Mouse (Mus musculus) MN1 (cell line): Measurements from ENCODE around the gene Prtg.

Source experiments
- DNase-seq: peaks from one replicate; pipeline ENCODE4 v3.0.0-alpha.2; 2016; ENCODE audit warnings: low spot score

Gene Prtg

DNA sequence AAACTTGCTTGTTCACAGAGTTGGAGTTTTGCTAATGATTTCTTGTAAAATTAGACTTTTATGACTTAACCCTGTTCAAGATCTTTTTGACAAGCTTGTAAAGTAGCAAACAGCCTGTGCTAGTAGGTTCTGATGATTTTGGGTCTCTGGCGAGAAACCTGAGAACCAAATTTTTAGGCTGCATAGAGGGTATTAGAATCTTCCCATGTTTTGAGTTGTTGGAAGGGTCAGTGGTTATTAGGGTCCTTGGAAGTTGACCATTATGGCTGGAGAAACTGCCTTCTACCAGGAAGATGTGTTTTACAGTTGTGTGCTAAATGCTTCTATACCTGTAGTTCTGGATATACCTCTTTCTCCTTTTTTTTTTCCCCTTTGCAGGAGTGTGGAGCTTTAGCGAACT, 2.4 kb downstream of the Prtg start:
- DNase-seq: no peak

DNA sequence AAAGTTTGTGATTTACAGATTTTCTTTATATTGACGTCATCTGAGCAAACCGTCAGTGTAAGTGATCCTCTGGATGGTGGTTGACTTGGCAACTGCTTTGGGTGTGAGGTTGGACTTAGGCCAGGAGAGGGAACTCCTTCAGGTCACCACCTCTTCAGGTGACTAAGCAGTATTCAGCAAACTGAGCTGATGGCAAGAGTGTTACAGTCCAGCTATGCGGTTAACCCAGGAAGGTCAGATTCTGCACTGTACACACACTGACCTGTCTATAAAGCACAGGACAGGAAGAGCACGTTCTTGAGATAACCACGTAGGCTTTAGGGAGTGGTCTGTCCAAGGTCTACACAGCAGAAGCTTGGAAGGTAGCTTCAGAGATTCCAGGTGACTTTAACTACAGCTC, 3.9 kb downstream of the Prtg start:
- DNase-seq: no peak

DNA sequence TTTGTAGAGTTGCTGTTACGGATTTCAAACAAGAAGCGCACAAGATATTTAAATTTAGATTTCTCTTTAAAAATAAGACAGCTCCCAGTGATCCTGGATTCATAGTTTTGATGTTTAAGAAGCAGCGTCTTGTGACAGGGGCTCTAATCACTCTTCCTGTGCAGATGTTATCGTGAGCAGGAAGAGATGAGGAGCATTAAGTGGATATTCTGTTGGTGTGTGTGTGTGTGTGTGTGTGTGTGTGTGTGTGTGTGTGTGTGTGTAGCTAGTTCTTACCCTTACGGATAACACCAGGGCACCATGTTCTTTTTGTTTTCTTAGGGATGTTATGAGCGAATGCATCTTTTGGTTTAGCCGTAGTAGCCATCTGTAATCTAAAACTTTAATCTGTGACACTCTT, 5.4 kb downstream of the Prtg start:
- no peak for DNase-seq

DNA sequence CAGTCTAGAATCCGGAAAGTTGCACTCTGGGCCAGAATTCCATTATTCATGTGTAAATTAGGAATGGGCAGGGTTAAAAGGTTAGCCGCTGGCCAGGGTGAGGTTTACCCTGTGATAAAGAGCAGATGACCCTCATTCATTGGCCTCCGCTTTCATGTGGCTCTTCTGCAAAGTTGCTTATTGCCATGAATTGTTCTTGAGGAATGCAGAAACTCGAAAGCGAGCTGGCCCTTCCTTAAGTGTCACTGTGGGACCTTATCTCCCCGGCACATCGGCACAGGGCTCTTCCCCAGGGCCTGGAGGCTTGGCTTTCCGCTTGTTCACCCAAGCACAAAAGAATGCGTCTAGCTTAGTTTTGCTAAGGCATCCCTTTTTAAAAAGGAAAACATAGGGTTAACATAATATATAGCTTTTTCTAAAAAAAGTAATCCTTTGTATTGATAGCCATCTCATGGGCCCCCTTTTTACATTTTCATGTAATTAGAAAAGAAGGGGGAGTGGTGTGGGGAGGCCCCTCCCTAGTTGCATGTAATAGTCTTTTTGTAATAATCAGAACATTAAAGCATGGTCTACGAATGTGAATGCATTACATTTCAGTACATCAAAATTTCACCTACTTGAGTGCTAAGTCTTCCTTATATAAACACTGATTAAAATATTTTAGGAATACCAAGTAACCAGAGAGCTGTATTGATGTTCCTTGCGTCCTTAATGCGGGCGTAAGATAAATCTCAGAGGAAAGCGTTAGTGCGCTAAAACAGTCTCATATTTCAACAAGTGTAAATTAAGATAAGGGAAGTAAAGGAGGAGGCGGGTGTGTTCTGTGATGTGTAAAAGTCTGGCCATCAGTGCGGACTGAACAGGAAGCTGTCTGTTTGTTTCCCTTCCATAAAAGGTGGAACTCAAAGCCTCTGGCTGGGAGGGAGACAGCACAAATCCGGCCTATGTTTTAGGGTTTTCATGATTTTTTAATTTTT, 6.2 kb downstream of the Prtg start:
- peak; percentile 74 for DNase-seq

DNA sequence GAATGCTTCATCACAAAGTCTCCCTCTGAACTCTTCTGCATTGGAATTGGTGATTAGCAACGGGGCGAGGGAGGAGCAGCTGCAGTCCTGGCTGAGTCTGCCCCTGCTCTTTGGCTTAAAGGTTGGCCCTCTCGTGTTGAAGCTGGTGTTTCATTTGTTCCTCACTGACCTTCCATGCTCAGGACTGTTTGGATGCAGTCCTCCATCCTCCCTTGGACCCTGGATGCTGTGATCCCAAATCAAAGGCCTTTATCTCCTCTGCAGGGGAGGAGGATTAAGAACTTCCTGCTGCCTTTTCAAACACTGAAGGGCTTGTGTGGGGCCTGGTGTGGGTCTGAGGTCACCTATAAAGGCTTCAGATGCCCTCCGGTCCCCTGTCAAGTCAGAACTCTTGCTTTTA, 18.8 kb downstream of the Prtg start:
- no peak for DNase-seq

DNA sequence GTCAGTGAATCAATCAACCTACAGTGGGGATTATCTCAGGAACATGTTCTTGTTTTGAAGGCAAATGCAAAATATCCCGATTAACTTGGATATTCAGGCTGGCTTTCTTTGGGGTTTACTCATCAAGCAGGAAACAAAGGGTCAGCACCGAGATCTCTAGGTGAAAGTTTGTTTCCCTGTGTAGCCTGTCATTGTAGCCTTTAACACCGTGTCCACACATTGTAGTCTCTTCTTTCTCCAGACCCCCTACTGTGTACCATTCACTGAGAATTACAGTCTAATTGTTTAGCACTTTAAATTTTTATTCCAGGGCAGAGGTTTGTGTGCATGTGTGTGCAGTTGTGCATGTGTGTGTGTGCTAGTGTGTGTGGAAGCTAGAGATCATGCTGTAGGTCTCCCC, 19.3 kb downstream of the Prtg start:
- no peak for DNase-seq

DNA sequence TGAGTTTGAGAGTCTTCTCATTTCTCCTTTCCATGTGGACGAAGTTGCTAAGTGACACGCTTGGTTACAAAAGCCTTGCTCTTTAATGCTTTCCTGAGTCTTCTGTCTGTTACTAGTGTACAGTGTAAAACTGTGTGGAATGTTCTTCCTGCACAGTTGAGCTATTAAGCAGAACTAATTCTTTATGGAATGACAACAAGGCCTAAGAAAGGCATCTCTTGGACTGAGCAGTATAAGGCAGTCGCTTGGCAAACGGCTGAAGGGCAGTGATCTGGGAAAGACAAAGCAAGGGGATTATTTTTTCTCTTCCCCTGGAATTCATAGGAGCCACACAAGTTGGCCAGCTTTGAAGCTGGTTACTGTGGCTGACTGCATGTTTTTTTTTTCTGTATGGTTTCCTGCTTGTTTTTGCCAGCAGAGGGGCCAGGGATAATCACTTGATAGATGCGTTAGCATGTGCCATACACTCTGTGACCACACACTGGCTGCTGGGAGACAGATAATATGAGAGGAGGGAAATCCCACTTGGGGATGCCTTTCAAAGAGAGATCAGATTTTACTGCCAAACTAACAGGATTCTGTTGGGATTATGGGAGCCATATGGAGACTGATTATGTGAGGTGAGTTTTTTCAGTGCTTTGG, 22.1 kb downstream of the Prtg start:
- no peak for DNase-seq

DNA sequence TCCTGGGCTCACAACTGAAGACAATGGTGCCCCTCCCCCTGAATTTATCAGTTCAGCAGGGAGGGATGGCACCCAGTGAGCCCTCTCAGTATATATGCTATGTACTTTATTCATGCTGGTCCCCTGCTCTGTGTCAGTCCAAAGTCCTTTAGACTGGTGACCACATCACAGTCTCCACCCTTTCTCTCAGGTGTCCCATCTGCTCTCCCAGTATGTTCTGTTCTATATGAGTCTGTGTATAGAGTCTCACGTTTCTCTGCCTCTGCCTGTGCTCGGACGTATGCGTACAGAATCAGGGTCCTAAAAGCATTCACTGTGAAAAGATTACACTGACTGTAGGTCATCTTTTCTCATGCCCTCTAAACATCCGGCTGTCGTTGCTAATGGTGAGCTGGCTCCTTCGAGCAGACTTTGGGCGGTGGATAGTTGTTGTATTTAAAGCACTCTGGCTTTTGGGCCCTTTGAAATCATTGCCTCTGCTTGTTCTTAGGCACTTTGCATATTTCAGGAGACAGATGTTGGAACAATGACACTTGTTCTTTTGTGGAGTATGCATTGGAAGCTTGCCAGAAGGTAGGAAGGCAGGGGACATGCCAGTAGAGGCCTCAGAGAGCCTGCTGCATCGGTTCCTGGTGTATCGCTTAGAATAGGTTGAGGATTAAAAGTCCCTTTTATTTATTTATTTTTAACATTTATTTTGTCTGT, 27.5 kb downstream of the Prtg start:
- DNase-seq: no peak

DNA sequence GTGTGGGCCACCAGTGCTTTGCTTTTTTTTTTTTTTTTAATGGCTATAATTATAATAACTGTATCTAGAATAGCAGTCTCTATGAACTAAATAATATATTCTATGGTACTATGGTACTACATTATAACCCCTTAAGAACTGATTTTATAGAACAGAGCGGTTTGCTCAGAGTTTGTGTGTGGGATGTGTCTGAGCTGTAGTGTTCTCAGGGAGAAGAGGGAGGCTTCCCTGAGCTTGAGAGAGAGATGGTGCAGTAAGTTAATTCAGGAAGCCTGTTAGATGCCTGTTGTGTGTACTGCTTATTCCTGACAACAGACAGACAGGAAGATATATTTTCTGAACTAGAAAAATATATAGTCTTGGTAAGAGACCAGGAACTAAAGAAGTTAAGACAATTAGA, 28.3 kb downstream of the Prtg start:
- DNase-seq: no peak

DNA sequence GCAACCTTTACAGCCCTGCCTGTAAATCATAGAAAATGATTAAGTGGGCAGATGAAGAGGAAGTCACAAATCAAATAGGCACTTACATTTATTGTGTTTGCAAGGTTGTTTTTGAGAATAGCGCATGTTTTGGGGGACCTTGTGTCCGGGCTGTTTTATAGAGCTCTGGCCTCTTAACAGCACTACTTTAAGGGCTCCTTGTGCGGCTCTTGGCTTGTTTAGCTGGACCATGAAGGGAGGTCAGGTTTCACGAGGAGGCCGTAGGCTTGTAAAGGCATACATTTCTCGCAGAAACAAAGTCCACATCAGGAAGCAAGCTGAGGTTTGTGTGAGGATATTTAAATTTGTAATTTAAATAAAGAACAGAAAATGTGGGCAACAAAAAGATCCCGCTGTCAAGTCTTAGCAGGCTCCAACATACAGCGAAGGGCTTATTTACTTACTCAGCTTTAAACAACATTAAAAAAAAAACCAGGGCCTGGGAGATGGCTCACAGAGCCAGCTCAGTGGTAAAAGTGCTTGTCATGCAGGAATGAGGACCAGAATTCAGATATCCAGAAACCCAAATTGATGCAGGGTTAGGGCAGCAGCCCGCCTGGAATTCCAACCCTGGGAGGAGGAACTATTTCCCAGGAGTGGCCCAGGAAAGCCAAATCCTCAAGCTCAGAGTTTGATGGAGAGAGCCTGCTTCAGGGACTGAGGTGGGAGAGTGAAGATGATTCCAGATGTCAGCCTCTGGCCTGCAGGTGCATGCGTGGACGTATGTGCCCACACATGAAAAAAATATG, 30.2 kb downstream of the Prtg start:
- DNase-seq: peak; percentile 18

DNA sequence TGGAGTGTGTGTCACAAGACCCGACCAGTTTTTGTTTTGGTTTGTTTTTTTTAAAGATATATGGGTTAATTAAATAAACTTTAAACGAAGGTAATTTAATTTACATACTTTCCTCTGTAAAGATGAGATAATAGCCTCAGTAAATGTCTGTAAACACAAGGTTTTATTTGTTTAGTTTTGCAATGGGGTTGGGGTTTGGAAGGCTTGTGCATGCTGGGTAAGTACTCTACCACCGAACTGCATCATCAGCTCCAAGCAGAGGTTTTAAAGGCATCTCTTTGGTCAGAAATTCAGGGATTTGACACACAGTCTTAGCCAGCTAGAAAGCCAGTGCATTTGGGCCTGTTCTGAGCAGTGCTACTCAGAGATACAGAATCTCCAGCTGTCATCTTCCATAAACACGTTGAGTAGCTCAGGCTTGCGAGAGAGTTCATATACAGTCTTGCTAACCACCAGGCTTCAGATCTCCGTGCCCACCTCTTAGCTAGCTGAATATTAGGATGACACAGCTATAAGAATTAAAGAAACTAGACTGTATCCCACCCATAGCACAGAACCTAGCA, 31.0 kb downstream of the Prtg start:
- DNase-seq: peak; percentile 30

DNA sequence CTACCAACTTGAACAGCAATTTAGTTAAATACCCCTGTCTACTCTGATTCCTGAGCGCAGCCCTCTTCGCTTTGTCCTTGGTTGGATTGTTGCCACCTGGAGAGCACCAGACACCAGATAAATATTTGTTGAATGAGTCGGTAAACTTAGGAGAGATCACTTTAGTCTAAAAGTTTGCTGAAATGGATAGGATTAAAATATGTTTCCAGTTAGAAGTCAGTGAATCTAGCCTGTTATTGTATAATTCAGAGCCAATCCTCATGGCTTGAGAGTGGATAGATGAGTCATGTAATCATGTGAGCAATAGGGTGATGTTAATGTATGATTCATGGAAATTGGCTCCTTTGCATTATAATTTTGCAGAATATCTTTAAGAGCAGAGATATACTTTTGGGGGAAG, 31.6 kb downstream of the Prtg start:
- DNase-seq: peak; percentile 49

DNA sequence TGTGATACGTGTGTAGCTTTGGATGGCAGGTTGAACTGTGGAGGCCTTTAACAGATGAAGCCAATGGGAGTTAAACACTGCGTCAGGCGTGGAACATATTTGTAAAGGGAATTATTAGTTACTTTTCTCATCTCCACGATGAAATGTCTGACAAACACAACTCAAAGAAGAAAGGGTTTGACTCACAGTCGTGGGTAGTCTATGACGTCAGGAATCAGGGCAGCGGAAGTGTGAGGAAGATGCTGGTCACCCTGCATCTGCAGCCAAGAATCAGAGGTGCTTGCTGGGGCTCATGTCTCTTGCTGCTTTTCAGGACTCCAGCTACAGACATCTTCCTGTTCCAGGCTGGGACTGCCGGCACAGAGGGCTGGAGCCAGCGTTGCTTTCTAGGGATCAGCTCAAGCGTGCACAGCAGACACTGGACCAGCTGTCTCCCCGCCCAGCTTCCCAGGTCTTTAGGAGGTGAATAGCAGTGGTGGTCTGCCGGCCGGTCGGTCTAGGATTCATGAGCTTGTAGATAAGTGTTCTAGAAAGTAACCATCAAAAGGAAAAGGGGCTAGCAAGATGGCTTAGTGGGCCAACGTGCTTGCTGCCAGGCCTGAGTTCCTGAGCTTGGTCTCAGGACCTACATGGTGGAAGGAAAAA, 32.8 kb downstream of the Prtg start:
- DNase-seq: no peak

DNA sequence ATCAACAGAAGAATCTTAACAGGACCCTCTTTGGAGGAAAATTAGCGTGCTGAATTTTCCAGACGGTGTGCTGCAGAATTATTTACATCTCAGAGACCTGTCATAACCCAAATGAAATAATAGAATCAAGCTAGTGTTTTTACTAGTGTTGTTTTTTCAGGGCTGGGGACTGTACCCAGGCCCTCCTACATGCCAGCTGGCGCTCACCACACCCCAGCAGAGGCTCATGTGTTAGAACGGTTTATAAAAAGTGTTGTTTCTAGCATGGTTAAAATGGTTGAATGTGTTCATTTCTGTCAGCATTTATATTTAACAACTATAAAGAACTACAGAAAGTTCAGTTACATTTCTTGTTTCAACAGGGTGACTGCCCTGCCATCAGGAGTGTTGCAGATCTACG, 37.8 kb downstream of the Prtg start:
- no peak for DNase-seq

DNA sequence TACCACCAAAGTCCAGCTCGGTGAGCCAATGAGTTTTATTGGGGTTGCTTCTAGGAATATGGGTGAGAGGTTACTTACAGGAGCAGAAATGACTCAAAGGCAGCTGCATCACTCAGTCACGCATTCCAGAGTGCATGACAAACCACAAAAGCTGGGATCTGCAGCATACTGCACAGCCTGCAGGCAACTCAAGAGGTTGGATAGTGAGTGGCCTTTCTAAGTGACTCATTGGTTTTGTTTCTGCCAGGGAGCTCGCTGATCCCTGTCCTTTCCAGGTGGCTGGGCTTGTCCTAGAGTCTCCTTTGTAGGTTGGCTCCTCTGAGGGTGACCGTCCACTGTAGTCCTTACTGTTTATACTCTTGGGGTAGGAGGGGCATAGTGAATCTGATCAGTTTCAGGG, 39.5 kb downstream of the Prtg start:
- DNase-seq: peak; percentile 80

DNA sequence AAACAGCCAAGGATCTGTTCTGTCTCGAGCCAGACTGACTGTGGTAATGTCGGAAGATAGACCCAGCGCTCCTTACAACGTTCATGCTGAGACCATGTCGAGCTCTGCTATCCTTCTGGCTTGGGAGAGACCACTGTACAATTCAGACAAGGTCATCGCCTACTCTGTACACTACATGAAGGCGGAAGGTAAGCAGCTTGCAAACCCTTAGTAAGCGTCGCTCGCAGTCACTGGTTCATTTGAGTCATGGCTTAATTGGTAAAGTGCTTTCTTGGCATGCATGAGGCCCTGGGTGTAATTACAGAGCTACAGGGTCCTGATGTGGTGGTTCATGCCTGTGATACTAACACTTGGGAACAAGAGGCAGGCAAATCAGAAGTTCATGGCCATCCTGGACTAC, 44.9 kb downstream of the Prtg start:
- peak; percentile 92 for DNase-seq

DNA sequence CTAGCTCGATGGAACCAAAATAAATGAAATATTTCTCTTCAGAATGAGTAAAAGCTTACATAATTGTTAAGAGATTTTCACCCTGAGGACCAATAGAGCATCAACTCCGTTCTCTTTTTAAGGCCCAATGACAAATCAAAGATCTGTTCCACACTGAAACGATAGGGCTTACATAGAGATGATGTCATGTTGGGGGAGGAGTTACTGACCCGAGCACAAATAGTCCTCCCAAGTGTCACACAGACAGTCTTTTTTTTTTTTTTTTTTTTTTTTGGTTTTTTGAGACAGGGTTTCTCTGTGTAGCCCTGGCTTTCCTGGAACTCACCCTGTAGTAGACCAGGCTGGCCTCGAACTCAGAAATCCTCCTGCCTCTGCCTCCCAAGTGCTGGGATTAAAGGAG, 45.3 kb downstream of the Prtg start:
- DNase-seq: no peak

DNA sequence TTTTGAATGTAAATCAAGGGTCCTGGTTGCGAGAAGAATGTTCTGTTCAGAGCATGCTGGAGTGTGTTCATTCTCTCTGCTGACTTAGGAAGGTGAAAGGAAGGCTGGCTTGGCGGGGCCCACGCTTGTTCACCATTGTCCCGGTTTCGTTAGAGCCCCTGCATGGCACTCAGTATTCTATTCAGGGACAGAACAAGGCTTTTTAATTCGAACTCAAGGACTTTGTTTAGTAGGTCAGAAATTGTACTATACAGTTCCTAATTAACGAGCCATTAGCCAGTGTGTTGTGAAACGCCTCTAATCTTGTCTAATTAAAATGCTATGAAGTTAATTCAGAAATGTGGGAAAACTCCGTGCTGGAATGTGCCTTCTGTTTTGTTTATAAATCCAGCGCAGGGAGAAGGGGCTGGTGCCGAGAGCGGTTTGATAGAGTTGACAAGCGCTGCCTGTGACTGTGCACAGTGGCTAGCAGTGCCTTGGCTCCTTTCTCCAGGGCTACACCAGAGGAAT, 47.1 kb downstream of the Prtg start:
- DNase-seq: no peak

DNA sequence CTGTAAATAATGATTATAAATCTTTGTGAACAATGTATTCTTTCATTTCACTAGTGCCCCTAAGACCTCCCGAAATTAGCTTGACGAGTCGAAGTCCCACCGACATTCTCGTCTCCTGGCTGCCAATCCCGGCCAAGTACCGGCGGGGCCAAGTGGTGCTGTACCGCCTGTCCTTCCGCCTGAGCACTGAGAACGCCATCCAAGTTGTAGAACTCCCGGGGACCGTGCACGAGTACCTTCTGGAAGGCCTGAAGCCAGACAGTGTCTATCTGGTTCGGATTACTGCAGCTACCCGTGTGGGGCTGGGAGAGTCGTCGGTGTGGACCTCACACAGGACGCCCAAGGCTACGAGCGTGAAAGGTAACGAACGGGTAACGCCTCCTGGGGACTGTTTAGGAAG, 50.0 kb downstream of the Prtg start:
- no peak for DNase-seq

DNA sequence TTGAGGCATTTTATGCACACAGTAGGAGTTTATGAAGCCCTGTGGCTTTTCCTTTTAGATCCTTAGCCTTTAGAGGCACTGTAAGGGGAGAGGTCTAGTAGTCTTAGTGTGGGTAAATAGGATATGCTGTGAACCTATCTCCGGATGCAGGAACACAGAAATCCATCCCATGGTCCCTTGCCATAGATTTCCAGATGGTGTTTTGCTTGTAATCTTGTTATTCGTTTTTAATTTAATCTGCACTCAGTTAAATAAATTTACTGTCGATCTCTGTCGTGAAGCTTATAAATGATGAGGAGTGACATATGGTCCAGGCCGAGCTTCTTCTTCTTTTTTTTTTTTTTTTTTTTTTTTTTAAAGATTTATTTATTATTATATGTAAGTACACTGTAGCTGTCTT, 54.1 kb downstream of the Prtg start:
- DNase-seq: peak; percentile 75

DNA sequence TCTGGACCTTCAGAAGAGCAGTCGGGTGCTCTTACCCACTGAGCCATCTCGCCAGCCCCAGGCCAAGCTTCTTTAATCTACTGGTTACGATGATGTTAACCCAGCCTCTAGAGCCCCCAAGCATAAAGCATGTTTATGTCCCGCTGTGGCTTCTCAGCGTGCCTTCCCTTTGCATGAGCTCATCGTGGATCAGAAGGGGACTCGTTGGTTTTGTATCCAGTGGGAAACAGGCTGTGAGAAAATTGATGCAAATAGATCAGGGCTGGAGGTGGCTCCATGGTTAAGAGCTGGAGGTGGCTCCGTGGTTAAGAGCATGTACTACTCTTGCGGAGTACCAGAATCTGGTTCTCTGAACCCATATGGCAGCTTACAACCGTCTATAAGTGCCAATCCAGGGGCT, 54.6 kb downstream of the Prtg start:
- peak; percentile 62 for DNase-seq
